Mouse (Mus musculus): ENCODE results near the gene Pip4k2a.
A peak's percentile ranks its signal among the peaks of the same experiment; 100 is the strongest.
"Not testable (repeated sequence)": the region's sequence is repeated elsewhere in the genome, so short reads cannot be mapped to it uniquely, and the experiment has no call there.

The Pip4k2a gene

DNA sequence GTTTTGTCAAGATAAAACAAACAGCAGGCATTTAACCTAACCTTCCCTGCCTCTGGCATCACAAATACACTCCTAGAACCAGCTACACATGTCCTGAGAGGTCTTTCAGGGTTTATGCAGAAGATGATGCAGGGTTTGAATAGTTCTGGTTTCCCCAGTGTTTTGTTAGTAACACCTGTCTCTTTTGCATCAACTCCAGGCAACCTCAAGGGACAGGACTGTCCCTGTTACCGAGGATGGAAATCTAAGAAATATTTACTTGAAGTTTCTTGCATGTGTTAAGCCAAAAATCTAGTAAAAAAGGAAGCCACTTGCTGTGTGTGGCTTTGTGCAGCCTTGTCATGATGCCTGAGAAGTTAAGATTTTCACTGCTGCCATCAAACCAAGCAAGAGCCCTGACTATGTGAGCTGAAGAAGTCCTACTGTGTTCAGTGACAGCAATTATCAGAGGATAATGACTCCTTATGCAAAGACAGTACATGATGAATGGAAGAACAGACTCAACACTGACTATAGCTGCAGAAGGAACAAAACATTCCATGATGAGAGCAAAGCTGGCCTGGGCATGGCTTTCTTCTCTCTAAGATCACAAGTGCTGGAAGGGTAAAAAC is 76.3 kb downstream of the Pip4k2a start:
- DNase-seq, result no peak

DNA sequence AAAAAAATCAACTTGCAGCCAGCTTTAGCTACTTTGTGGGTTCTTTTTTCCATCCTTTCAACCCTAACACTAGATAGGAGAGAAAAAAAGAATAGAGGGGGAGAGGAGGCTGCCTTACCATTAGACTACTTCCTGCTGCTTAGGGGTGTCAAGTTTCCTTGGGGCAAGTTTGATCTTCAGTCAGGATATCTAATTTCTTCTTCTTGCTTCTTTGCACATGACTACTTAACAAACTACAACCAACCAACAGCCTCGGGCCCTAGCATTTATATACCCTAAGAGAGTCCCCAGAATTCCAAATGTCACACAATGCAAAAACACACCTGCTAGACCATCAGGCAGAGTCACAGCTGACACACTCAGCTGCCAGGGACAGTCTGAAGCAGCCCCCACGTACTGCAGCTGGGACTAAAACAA is 77.5 kb downstream of the Pip4k2a start:
- DNase-seq, result no peak

DNA sequence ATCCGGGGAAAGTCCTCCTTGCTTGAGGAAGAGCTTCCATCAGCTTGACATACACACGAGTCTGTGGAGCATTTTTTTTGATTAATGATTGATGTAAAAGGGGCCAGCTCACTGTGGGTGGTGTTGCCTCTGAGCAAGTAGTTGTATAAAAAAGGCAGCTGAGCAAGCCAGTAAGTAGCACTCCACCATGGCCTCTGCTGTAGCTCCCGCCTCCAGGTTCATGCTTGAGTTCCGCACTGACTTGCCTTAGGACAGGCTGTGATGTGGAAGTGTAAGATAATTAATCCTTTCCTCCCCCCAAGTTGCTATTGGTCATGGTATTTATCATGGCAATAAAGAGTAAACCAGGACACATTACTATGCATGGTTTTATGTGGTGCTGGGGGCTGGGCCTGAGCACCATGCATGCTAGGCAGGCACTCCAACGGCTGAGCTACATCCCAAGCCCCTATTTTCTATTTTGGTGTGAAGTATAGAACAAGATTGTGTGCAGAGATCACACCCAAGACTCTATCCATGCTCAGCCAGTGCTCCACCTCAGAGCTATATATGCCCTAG is 78.0 kb downstream of the Pip4k2a start:
- no peak for DNase-seq

DNA sequence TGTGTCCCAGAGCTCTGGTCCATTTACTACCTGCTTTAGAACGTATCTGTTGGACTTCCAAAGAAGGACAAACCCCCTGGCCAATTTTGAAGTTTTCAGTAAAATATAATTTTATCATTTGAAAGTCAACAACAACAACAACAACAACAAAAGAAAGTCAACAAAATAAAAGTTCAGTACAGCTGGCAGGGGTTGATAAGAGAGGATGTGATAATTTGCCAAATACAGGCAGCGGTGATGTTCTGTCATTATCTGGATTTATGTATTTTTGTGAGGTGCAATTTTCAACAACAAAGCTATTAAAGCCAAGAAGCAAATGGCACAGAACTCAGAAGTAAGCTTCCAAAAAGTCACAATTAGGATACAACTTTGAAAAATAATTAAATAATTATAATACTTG is 80.1 kb downstream of the Pip4k2a start:
- no peak for DNase-seq

DNA sequence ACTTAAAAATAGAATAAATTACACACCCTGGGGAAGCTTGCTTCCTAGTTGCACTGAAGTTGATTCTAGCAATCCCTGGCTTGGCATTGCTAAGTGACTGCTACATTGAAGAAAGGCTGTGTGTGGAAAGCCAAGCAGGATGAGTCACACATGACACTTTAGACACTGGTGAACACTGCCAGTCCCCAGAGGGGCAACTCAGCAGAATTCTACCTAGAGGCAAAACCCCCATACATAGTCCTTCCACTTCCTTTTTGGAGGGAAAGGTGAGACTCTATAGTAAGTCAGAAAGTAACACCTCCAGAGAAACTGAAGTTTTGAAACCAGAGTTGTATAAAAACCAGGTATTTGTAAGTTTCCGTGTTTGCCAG is 80.6 kb downstream of the Pip4k2a start:
- DNase-seq, result no peak

- DNase-seq, result no peak
Observed at GRCm38 (mm10) chr2:18916615-18917379, 81.1 kb downstream of the Pip4k2a start.

GRCm38 (mm10) chr2:18916042-18916407 is 81.9 kb downstream of the Pip4k2a start:
- DNase-seq, result no peak

DNA sequence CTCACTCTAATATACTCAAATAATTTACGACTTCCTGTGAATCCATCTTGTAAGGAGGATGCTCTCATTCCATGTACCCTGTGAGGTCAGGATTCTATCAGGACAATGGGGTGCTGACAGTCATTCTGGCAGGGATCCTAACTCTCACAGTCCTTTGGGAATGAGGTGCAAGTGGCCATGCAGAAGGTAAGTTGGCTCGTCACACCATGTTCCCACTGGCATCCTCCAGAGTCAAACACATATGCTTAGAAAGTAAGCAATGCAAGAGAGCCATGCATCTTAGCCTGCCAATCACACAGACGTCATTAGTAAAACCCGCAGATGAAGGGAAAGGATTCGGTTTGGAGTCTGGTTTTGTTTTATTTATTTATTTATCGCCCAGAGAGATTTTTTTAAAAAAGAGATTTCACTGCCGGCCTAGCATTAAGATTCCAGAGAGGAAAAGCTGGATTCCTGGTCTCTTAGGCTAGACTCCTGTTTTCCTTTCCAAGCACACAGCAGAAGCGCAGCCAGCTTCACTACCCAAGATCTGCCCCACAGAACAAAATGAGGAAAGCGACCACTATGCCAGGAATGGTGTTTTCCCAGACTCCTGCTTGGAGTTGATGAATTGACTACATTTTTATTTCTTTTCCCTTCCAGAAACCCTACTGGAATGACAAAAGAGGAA is 82.4 kb downstream of the Pip4k2a start:
- DNase-seq, result no peak

DNA sequence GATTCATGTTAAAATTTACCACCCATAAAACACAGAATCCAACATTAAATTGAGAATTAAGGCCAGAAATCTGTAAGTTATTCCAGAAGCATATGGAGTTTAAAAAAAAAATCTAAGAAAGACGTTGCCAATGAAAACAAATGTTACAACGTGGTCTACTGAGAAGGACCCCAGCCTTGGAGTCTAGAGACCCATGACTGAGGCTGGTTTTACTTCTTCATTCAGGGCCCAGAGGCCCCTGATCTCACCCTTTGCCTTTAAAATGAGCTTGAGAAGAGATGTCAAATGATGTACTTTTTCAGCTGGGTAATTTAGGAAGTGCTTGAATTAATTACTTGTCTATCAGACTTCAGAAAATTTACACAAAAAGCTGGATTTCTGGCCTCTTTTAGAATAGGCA is 83.2 kb downstream of the Pip4k2a start:
- no peak for DNase-seq

GRCm38 (mm10) chr2:18913642-18914041 is 84.3 kb downstream of the Pip4k2a start:
- DNase-seq, result no peak

DNA sequence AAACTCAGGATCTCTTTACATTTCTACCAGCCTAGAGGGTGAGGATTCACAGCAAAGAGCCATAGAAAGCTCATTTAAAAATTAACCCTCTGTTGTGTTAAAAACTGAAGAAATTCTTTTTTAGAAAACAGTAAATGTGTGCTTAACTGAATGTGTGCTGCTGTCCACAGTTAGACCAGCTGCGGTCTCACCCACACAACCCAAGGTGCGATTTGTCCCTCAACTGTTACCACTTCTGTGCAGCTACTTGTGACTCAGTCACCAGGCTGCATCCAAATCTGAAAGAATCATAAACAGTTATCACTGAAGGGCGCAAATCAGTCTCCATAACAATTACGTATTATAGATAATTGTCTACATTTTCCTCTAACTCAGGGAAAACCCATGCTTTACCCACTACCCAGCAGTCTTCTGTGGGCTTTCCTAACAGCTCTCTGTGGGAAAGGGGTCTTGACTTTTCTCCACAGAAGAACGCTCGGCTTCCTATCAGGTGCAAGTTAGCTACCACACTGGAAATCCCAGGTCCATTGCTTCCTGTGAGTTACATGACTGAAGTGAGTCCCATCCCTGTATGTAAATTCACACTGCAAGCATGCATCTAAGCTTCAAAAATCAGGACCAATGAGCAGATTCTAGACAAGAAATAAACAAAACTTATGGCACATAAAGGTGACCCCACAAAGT is 86.5 kb downstream of the Pip4k2a start:
- no peak for DNase-seq

GRCm38 (mm10) chr2:18910209-18910608 is 87.7 kb downstream of the Pip4k2a start:
- DNase-seq, result no peak

GRCm38 (mm10) chr2:18909713-18910112 is 88.2 kb downstream of the Pip4k2a start:
- DNase-seq, result no peak

- no peak for DNase-seq
Observed at GRCm38 (mm10) chr2:18907269-18907668, 90.7 kb downstream of the Pip4k2a start.

DNA sequence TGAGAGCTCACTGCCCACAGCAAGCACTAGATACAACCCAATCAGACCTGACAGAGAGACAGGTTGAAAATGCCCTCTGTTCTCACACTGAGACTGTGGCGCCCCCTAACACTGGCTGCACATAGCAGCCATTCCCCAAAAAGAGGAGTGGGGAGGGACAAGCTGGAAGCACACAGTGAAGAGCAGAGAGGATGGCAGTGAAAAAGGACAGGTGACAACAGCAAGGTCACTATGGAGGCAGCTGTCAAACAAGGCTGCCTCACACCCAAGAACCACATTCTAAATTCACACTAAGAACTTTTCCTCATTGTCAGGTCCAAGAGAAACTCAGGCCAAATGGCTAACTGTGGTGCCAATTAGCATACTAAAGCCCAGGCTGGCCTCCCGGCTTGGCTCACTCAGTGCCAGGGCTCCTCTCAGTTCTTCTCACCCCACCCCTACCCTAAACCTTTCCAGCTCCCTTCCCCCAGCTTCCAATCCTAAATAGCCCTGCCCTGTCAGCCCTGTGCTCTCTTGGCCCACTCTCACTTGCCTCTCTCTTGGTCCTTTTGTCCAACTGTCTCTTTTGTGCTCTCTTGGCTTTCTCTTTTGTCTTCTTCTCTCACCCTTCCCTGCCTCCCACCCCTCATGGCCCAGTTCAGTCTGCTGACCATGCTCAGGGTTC is 91.4 kb downstream of the Pip4k2a start:
- DNase-seq, result peak; percentile 55

DNA sequence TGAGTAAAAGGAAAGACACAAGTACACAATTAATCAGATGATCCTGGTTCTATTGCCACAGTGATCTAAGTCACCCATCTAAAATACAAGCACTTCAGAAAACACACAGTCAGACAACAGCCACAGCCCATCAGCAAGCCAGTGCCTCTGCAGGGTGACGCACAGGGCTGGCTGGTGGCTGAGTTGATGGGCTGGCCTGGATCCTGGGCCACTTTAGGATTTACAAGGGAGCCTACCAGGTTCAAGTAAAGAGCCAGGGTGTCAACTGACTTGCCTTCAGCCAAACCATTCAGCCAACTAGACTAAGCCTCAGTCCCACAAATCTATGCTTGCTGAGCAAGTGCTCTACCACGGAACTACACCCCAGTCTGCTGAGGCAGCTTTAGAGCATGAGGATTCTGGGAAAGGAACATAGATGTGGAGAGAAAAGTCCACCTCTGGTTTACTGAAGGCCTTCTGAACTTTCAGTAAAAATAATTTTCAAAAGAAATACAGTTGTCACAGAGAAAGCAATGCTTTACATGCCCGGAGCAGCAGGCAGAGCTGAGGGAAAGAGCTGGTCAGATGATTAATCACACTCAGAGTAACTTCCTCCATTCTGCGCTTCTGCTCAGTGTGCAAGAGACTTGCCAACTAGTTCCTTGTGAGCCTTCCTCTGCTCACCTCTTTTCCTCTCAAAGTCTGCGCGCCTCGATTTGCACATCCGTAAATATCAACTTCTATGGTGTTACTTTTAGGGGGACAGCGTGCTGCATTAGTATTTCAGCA is 94.4 kb downstream of the Pip4k2a start:
- DNase-seq, result no peak

GRCm38 (mm10) chr2:18901133-18901532 is 96.8 kb downstream of the Pip4k2a start:
- DNase-seq, result no peak

- DNase-seq, result no peak
Observed at GRCm38 (mm10) chr2:18900635-18901034, 97.3 kb downstream of the Pip4k2a start.

DNA sequence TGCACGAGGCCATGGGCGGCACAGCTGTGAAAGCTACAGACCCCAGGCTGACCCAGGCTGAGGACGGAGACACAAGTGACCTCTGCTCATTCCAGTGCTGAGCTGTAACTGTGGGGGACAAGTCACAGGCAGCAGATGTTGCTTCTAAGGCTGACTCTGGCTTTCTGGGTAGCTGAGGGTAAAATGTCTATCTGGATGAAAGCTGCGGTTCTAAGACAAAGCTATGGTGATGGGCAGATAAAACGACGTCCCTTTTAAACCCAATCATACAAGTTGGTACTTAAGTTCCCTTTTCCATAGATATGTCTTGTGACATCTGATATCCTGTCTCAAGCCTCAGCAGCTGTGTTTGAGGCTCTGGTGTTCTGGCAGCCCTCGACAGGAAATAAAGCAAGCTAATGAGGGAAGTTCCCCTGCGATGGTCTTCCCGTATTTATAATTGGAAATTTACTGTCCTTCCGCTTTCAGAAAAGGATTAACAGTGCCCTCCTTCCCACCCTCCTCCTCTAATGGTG is 100.1 kb downstream of the Pip4k2a start:
- DNase-seq, result no peak

- no peak for DNase-seq
Observed at GRCm38 (mm10) chr2:18896015-18896414, 101.9 kb downstream of the Pip4k2a start.

GRCm38 (mm10) chr2:18893336-18893735 is 104.6 kb downstream of the Pip4k2a start:
- not testable (repeated sequence) for DNase-seq

Data from cerebellum, adult 9-11 months (tissue).